ENCODE assay signal across 8 mouse cellular contexts in the genomic region with DNA sequence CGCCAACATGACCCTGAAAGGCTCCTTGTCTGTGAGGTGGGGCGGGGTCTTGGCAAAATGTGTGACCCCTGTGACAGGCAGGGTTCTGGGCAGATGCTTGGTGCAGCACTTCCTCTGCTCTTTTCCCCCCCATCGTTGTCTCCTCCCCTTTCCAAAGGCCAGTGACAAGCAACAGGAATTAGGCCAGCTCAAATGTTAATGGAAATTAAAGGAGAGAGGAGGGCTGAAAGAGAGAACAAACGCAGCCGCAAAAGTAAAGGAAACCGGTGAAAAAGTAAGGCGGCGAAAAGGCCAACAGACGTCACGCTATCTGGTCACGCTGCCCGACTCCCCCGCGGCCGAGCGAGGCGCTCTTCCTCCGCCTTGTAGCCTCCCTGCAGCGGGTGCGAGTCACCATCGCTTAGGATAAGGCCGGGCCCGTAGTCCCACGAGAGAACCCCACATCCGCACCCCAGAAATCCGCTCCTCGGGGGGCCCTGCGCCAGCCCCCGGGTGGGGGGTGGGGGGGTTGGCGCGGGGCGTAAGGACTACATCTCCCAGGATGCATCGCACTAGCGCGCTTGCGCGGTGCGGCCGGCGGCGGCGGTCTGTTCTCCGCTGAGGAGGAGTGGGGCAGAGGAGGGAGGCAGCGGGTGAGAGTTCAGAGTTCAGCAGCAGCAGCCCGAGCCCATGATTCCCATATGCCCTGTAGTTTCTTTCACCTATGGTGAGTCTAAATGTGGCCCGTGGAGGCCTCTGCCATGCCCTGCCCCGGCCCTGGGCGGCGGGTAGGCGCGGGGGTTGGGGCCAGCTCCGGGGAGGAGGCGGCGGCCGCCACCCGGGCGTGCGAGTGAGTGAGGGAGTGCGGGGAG. TPM values are rescaled to one million over a fixed set of nuclear protein-coding genes. Genes with fewer than 3 reads are reported as not detected.
DNase-seq lines count a peak whose midpoint lies in the region; ATAC-seq and TF ChIP-seq lines count a peak whose summit lies in the region.

Gene Zfr (plus strand): TSS at position 590 of the 851 bp plus-strand sequence.

- no peak for TF ChIP-seq CTCF in E14TG2a.4 (conservative IDR thresholded peaks at IDR 0.05; ENCODE audit: low read length)
- TF ChIP-seq CTCF in liver, postnatal 0 days (IDR thresholded peaks at IDR 0.05; ENCODE audit: low read depth), result peak; percentile 62

- peak; percentile 82 for DNase-seq in c-Kit-positive CD71-positive TER-119-positive erythroid progenitor cells, embryonic 14.5 days (ENCODE audit: low spot score)
- DNase-seq in heart, postnatal 10 days, result peak; percentile 94 to 95
- DNase-seq in large intestine, adult 2 months (ENCODE audit: low read depth, low spot score), result peak; percentile 50
- peak; percentile 92 for DNase-seq in liver, postnatal 0 days
- DNase-seq in testis, postnatal 10 days (ENCODE audit: low spot score), result peak; percentile 94

- ATAC-seq in forebrain, embryonic 13.5 days, result peak; percentile 95
- peak; percentile 92 for ATAC-seq in liver, postnatal 0 days
- peak; percentile 94 for ATAC-seq in neural tube, embryonic 14.5 days (ENCODE audit: low read depth)

- peak within 1 kb of the TSS; percentile 96 for H3K9ac ChIP-seq in forebrain, embryonic 13.5 days
- H3K9ac ChIP-seq in liver, postnatal 0 days (replicated peaks), result peak within 1 kb of the TSS; percentile 94
- H3K9ac ChIP-seq in neural tube, embryonic 14.5 days (replicated peaks; ENCODE audit: low read depth, low read length), result peak within 1 kb of the TSS; percentile 92

- no peaks in the 10 kb centered on the region for H3K9me3 ChIP-seq in E14TG2a.4 (ENCODE audit: low read length)
- no peaks in the 10 kb centered on the region for H3K9me3 ChIP-seq in forebrain, embryonic 13.5 days (replicated peaks)
- no peaks in the 10 kb centered on the region for H3K9me3 ChIP-seq in liver, postnatal 0 days (ENCODE audit: low read length)
- H3K9me3 ChIP-seq in neural tube, embryonic 14.5 days (ENCODE audit: control insufficient read depth, low read length), result no peaks in the 10 kb centered on the region

- TF ChIP-seq EP300 in liver, postnatal 0 days (IDR thresholded peaks at IDR 0.05; ENCODE audit: low read depth), result no peak

- no peaks in the 10 kb centered on the region for H3K27me3 ChIP-seq in E14TG2a.4 (ENCODE audit: insufficient read depth, low read length)
- H3K27me3 ChIP-seq in forebrain, embryonic 13.5 days, result no peaks in the 10 kb centered on the region
- H3K27me3 ChIP-seq in liver, postnatal 0 days (ENCODE audit: insufficient read depth, low read length), result no peaks in the 10 kb centered on the region
- no peaks in the 10 kb centered on the region for H3K27me3 ChIP-seq in neural tube, embryonic 14.5 days (ENCODE audit: control insufficient read depth, insufficient read depth, low read length)

- peaks cover 46% of the 10 kb centered on the region for H3K4me1 ChIP-seq in E14TG2a.4 (replicated peaks; ENCODE audit: low read depth, low read length)
- H3K4me1 ChIP-seq in forebrain, embryonic 13.5 days, result peaks cover 15% of the 10 kb centered on the region
- H3K4me1 ChIP-seq in liver, postnatal 0 days (ENCODE audit: insufficient read depth), result peaks cover 17% of the 10 kb centered on the region
- peaks cover 7% of the 10 kb centered on the region; the same call in 1 of the 2 replicates for H3K4me1 ChIP-seq in neural tube, embryonic 14.5 days (ENCODE audit: control insufficient read depth, insufficient read depth, low read length)

- WGBS in forebrain, embryonic 13.5 days, result under 1% methylated on average over 48 of the region's 59 CpGs
- under 1% methylated on average over 59 of the region's 59 CpGs for WGBS in large intestine, adult 2 months
- WGBS in liver, postnatal 0 days (ENCODE audit: insufficient replicate concordance), result under 1% methylated on average over 56 of the region's 59 CpGs
- WGBS in neural tube, embryonic 14.5 days, result 1% methylated on average over 52 of the region's 59 CpGs

- peak within 1 kb of the TSS; percentile 89 for H3K27ac ChIP-seq in forebrain, embryonic 13.5 days
- H3K27ac ChIP-seq in liver, postnatal 0 days (ENCODE audit: low read depth), result peak within 1 kb of the TSS; percentile 93
- peak within 1 kb of the TSS; percentile 92 for H3K27ac ChIP-seq in neural tube, embryonic 14.5 days (ENCODE audit: low read depth, low read length)

- peak within 1 kb of the TSS; percentile 96 for H3K4me3 ChIP-seq in E14TG2a.4 (replicated peaks; ENCODE audit: low read length)
- H3K4me3 ChIP-seq in forebrain, embryonic 13.5 days, result peak within 1 kb of the TSS; percentile 82
- H3K4me3 ChIP-seq in liver, postnatal 0 days (ENCODE audit: low read depth, low read length), result peak within 1 kb of the TSS; percentile 88
- H3K4me3 ChIP-seq in neural tube, embryonic 14.5 days (ENCODE audit: low read depth, low read length), result peak within 1 kb of the TSS; percentile 97

- peaks cover 6% of the 10 kb centered on the region; the same call in 1 of the 2 replicates for H3K36me3 ChIP-seq in E14TG2a.4 (ENCODE audit: insufficient read depth, low read length)
- H3K36me3 ChIP-seq in forebrain, embryonic 13.5 days (ENCODE audit: poor library complexity, severe bottlenecking), result no peaks in the 10 kb centered on the region
- H3K36me3 ChIP-seq in liver, postnatal 0 days (replicated peaks; ENCODE audit: insufficient read depth, low read length), result no peaks in the 10 kb centered on the region
- H3K36me3 ChIP-seq in neural tube, embryonic 14.5 days (ENCODE audit: control insufficient read depth, insufficient read depth, low read length), result no peaks in the 10 kb centered on the region

- H3K4me2 ChIP-seq in forebrain, embryonic 13.5 days, result peak within 1 kb of the TSS; percentile 82
- peak within 1 kb of the TSS; percentile 92 for H3K4me2 ChIP-seq in liver, postnatal 0 days (ENCODE audit: low read depth, low read length)
- H3K4me2 ChIP-seq in neural tube, embryonic 14.5 days (ENCODE audit: low read depth, low read length), result peak within 1 kb of the TSS; percentile 87

- intact Hi-C loops in heart, postnatal 10 days (cut with DNase I), result no loop called here

RNA-seq across cellular contexts. Expression of gene Zfr, which starts in this region (rescaled TPM):
- 119 and 133 TPM in 2 replicates for polyA plus RNA-seq in forebrain, embryonic 13.5 days (2015; fragmentation: Nextera tagmentation; extraction: Ambion mirVana)
- 100 to 1,000 TPM; 101 to 114 TPM for total RNA-seq in heart, postnatal 10 days (2021)
- 33.7 and 66.2 TPM in 2 replicates for polyA plus RNA-seq in large intestine, adult 2 months (2012; rRNA removed)
- 26.6 and 33.5 TPM in 2 replicates for polyA plus RNA-seq in liver, postnatal 0 days (2015; fragmentation: Nextera tagmentation; extraction: Ambion mirVana)
- polyA plus RNA-seq in neural tube, embryonic 14.5 days (2014; fragmentation: Nextera tagmentation; extraction: Ambion mirVana), result 211 and 266 TPM in 2 replicates

Comparison
In these comparisons a context has a peak if more than half of its experiments do, and no peak if none do; other contexts are left out.
1. Peak in every context shown above with its lines: DNase-seq, ATAC-seq, H3K4me3 ChIP-seq and H3K27ac ChIP-seq.